Mouse (Mus musculus) C2C12 (cell line): ENCODE data around the gene March7. TPM values are rescaled to one million over a fixed set of nuclear protein-coding genes. Genes with fewer than 3 reads are reported as not detected.

ENCODE experiments used
- H3K27me3 ChIP-seq: one replicate; pipeline ENCODE4 v1.6.1; 2011; ENCODE audit not compliant: control insufficient read depth, insufficient read depth, insufficient read length
- H3K36me3 ChIP-seq: one replicate; pipeline ENCODE4 v1.6.1; 2011; ENCODE audit not compliant: control insufficient read depth, insufficient read depth
- H3K4me3 ChIP-seq: one replicate; pipeline ENCODE4 v1.5.1; 2011; ENCODE audit warnings: mild to moderate bottlenecking, control low read depth; ENCODE audit not compliant: poor library complexity, insufficient read depth, severe bottlenecking
- H3K79me2 ChIP-seq: one replicate; pipeline ENCODE4 v1.6.1; 2011; ENCODE audit not compliant: control insufficient read depth, insufficient read depth
- H3K79me3 ChIP-seq: one replicate; pipeline ENCODE4 v1.6.1; 2011; ENCODE audit warnings: low read depth, control low read depth
- H3ac ChIP-seq: one replicate; pipeline ENCODE3; 2011; ENCODE audit warnings: low read depth; ENCODE audit not compliant: control insufficient read depth, insufficient read length
- CEBPB ChIP-seq: IDR thresholded peaks from one replicate; pipeline ENCODE4 v1.6.1; 2011; ENCODE audit warnings: low read depth, mild to moderate bottlenecking, control low read depth, moderate library complexity
- CTCF ChIP-seq: IDR thresholded peaks from one replicate; pipeline ENCODE4 v1.5.1; 2011; ENCODE audit not compliant: control insufficient read depth, insufficient read depth, insufficient read length
- FOSL1 ChIP-seq: IDR thresholded peaks from one replicate; pipeline ENCODE4 v1.8.0; 2011; ENCODE audit warnings: mild to moderate bottlenecking, low read length; ENCODE audit not compliant: poor library complexity, insufficient read depth, severe bottlenecking
- MAX ChIP-seq: IDR thresholded peaks from one replicate; pipeline ENCODE4 v1.6.1; 2011; ENCODE audit warnings: mild to moderate bottlenecking, control low read depth
- MYOD1 ChIP-seq: IDR thresholded peaks from one replicate; pipeline ENCODE4 v1.6.1; 2011; ENCODE audit warnings: low read depth; ENCODE audit not compliant: control insufficient read depth, insufficient read length
- MYOG ChIP-seq: IDR thresholded peaks from one replicate; pipeline ENCODE4 v1.6.1; 2011; ENCODE audit not compliant: control insufficient read depth, insufficient read length; ENCODE audit errors: extremely low read depth
- USF1 ChIP-seq: IDR thresholded peaks from one replicate; pipeline ENCODE4 v1.6.1; 2011; ENCODE audit warnings: low read depth, mild to moderate bottlenecking, control low read depth, moderate library complexity
- polyA plus RNA-seq: library from polyadenylated mRNA; unstranded; fragments of >200 nt; fragmentation: generic; extraction: Trizol; gene quantifications from one replicate; pipeline ENCODE4 v1.2.1, GENCODE M21; 2012; ENCODE audit warnings: missing spikeins

March7 gene
- polyA plus RNA-seq, 1 experiment, result 6.0 TPM

GRCm38 (mm10) chr2:60181696-60182095 is 28.0 kb upstream of the March7 start:
- TF ChIP-seq CTCF, result no peak
- no peak for TF ChIP-seq MYOG
- TF ChIP-seq MYOD1, result no peak
- no peak for TF ChIP-seq FOSL1
- TF ChIP-seq CEBPB, result no peak
- no peak for TF ChIP-seq MAX
- no peak for TF ChIP-seq USF1
- no peaks in the 10 kb centered on the region for H3K79me3 ChIP-seq
- H3K79me2 ChIP-seq, result no peaks in the 10 kb centered on the region
- H3K27me3 ChIP-seq, result no peaks in the 10 kb centered on the region
- no peak overlapping the region for H3ac ChIP-seq
- no peaks in the 10 kb centered on the region for H3K36me3 ChIP-seq
- no peak overlapping the region for H3K4me3 ChIP-seq

DNA sequence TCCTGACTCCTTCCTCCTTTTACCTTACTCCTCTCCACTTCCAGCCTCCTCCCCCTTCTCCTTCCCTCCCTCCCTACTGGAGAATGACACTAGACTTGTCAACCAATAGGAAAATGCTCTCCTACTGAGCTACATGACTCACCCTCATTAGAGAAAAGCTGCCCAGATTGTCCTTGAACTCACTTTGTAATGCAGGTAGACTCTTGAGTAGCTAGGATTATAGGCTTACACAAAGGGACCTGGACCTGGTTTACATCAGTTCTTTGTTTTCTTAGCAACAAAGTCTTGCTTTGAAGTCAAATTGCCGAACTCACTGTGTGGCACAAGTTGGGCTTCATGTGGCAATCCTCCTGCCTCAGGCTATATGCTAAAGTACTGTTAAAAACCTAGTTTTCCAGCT is 12.8 kb upstream of the March7 start:
- Histone ChIP-seq H3K36me3 (no peaks in the 10 kb centered on the region), H3K4me3 (no peak overlapping the region), H3K27me3 (no peaks in the 10 kb centered on the region), H3ac (no peak overlapping the region), H3K79me2 (no peaks in the 10 kb centered on the region), H3K79me3 (no peaks in the 10 kb centered on the region)
- TF ChIP-seq USF1 (no peak), MYOD1 (no peak), MAX (no peak), CEBPB (no peak), FOSL1 (no peak), MYOG (no peak), CTCF (no peak)

- TF ChIP-seq CEBPB (no peak), MYOG (no peak), USF1 (no peak), FOSL1 (no peak), CTCF (no peak), MYOD1 (no peak), MAX (no peak)
- Histone ChIP-seq H3K36me3 (peaks cover 1% of the 10 kb centered on the region), H3K79me2 (no peaks in the 10 kb centered on the region), H3K4me3 (no peak overlapping the region), H3ac (no peak overlapping the region), H3K79me3 (no peaks in the 10 kb centered on the region), H3K27me3 (no peaks in the 10 kb centered on the region)
These were observed 9.6 kb upstream of the March7 start for GRCm38 (mm10) chr2:60200051-60200562.

GRCm38 (mm10) chr2:60200667-60201066 is 9.0 kb upstream of the March7 start:
- no peak overlapping the region for H3ac ChIP-seq
- H3K4me3 ChIP-seq, result no peak overlapping the region
- TF ChIP-seq USF1, result no peak
- peak; percentile 28 for TF ChIP-seq CTCF
- H3K36me3 ChIP-seq, result peaks cover 7% of the 10 kb centered on the region
- no peaks in the 10 kb centered on the region for H3K79me3 ChIP-seq
- H3K79me2 ChIP-seq, result no peaks in the 10 kb centered on the region
- H3K27me3 ChIP-seq, result no peaks in the 10 kb centered on the region

DNA sequence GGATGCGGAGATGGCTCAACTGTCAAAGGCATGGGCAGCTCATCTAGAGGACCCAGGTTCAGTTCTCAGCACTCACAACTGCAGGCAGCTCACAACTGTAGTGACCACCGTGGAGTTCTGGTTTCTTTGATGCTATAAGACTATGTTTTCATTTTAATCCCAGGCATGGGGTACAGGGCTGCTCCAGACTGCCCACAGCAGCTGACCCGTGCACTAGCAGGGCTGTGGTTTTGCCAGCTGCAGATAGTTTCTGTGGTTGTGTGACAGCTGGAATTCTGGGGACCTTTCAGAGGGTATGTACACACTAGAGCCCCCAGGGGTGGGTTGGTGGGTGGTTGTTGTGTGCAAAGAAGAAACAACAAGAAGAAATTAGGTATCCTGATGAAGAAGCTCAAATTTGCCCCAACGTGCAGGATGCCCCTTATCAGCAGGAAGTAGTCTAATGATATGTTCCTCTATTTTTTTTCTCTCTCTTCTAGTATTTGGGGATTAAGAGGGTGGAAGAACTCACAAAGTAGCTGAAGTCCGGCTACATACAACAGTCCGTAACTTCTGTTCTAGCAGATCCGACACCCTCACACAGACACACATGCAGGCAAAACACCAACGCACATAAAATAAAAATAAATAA is 6.7 kb upstream of the March7 start:
- Histone ChIP-seq H3K79me3 (no peaks in the 10 kb centered on the region), H3ac (no peak overlapping the region), H3K36me3 (peaks cover 14% of the 10 kb centered on the region), H3K4me3 (no peak overlapping the region), H3K27me3 (no peaks in the 10 kb centered on the region), H3K79me2 (peaks cover 2% of the 10 kb centered on the region)
- peak; percentile 3 for TF ChIP-seq MYOD1
- no peak for TF ChIP-seq CTCF
- TF ChIP-seq MAX, result no peak

GRCm38 (mm10) chr2:60203733-60204132 is 6.0 kb upstream of the March7 start:
- H3K79me3 ChIP-seq, result no peaks in the 10 kb centered on the region
- no peak for TF ChIP-seq MAX
- TF ChIP-seq CEBPB, result no peak
- TF ChIP-seq USF1, result no peak
- no peak for TF ChIP-seq CTCF
- no peak for TF ChIP-seq FOSL1
- no peak for TF ChIP-seq MYOD1
- TF ChIP-seq MYOG, result no peak
- H3ac ChIP-seq, result no peak overlapping the region
- no peaks in the 10 kb centered on the region for H3K27me3 ChIP-seq
- no peak overlapping the region for H3K4me3 ChIP-seq
- H3K79me2 ChIP-seq, result peaks cover 10% of the 10 kb centered on the region
- H3K36me3 ChIP-seq, result peaks cover 14% of the 10 kb centered on the region
